Mouse (Mus musculus) liver (tissue): ENCODE data around the gene Fmo2.
A peak's percentile ranks its signal among the peaks of the same experiment; 100 is the strongest.

Source experiments
- DNase-seq: peaks from one replicate; pipeline ENCODE4 v3.0.0-alpha.2; 2020; ENCODE audit warnings: mixed read lengths

Gene Fmo2

DNA sequence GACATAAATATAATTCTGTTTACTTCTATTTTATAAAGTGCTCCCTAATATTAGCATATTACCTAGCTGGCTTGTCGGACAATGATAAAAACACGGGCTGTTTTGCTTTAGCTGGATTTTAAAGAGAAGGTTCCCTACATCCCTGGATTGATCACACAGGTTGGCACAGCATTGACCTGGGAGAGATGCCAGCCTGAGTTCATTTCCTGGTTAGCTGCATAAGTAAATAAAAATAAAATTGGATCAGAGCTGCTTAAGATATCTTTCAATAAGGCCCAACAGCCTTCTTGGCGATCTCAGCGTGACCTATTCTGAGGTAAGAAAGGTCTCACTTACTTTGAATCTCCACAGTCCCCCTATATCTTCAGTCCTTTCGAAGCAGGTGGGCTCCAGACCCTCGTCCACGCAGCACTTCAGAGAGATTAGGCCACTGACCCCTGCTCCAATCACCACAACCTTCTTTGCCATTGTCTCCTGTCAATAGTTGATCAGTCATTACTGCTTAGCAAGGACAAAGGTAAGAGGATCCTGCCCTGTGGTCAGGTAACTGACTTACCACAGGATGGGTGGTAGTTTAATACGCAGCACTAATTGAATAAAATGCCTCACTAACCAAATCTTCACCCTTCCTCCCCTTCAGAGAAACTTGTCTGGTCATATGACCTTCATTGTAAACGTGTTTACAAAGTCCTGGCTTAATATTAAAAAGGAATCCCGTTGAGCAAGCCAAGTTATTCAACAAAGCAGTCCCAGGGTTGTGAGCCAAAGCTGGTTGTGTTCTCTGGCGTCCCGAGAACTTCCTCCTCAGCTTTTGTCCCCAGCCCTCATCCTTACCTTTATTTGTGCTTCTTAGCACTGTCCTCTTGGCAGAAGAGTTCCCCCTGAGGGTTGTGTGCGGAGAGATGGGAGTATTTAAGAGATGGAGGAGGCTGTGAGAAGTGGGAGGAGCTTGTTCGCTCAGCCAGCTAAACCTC lies at the start of gene Fmo2:
Gene Fmo2 (minus strand): TSS at position 889 of the 974 bp plus-strand sequence.
- DNase-seq = no peak

DNA sequence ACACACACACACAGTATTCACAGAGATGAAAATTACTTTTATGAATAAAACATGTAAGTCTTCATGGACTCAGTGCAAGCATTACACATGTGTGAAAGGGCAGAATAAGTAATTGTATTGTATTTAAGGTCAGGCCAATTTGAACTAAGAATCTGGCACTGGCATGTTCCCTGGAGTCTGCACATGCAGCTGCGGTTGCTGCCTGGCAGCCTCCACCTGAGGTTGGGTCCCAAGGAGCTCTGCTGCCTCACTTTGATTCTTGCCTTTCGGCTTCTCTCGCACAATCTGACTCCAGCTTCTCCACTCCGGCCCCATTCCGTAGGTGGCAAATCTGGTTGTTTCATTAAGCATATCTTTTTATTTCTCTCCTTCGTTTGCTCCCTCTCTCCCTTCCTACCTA lies 49.4 kb upstream of the Fmo2 start:
- DNase-seq = no peak

DNA sequence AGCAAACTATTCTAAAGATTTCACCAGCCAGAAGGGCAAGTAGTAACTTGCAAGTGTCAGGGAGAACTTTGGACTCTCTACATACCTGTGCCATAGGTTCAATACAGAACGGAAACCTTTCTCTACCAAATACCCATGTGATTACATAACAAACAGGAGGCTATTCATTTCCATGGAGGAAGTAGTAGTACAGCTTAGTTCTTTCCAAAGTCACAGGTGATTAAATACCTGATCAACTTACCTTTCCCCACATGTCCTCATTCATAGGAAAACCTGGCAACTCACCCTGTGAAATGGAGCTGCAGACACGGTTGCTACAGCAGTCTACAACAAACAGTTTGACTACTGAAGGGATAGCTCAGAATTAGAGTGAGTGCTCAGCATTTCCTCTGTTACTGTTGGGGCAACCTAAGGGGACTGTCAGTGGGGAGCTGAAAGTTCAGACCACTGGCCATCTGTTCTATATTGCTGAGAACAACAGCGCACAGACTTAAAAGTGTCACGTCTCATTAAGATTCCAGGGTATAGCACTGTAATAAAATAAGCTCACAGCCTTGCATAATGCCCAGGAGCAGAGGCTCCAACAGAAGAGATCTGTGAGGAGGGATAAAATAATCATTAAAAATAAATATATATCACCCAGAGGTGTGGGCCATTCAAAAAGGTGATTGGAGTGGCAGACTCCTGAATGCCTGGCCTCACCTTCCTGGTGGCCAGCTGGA lies 48.5 kb upstream of the Fmo2 start:
- no peak for DNase-seq

DNA sequence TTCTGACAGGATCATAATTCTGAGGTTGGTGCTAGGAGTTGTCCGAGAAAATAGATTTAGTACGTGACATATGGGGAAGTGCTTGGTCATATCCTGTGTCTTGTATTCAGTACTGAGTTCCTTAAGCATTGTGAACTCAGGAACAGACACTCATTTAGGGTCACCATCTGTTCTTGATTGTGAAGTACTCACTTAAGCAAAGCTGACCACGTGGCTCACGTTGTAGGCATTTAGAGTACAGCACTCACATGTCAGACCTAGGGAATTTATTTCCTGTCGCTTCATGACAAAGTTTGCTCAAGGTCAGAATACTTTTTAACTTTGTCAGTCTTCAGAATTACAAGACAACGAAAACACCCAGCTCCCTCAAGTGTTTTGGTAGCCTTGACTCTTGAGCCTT lies 45.2 kb upstream of the Fmo2 start:
- no peak for DNase-seq

DNA sequence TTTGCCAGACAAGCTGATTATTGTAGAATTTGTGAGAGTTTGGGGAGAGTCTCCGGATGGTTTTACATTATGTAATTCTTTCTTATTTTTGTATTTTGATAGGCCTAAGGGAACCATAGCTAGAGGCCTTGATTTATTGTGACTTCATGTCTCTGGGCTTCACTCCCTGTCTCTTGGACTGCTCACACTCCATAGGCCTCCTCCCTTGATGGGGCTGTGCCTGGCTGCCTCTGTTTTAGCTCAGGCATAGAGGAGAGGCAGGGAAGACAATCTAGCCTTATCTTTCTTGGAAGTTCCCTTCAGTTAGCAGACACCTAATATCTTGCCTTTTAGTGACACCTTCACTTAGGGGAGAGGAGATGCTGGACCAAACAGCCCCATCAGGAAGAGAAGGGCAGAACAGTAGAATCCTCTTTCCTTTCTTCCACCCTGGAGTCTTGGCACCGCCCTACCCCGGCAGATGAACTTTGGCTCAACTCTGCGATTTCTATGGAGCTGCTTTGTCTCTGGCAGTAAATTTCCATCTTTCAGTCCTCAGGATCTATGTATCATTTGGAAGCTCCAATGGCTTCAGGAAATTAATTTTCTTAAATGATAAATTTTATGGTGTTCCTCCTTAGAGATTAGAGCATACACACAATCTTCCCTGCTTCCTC lies 40.3 kb upstream of the Fmo2 start:
- peak; percentile 6 for DNase-seq

DNA sequence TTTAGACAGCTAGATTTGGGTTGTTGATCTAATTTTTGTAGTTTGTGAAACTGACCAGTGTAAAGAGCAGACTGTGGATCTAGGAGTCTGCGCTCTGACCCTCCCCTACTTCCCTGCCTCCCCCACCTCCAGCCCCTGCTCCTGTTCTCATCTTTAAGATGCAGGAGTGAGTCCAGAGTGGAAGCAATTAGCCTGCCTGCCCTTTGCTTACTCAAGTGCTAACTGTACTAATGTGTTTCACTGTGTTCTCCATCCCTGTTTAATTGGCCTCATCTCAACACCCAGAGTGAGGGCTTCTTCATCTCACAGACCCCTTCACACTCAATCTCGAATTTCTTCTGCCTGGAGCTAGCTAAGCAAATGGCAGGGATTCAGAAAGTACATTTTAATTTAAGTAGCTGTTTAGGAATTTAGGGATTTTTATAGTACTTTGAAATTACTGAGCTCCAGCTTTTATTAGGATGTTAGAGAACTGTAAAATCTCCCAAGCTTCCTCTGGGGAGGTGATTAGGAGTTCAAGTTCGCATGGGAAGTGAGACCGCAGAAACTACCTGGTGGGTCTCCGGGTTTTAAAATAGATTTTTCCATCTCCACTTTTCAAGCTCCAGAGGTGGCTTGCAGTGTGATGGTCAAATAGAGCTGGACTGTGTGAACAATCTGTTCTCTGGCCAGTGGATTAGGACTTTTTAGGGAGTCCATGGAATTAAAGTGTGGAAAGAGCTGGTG lies 39.6 kb upstream of the Fmo2 start:
- DNase-seq = no peak

DNA sequence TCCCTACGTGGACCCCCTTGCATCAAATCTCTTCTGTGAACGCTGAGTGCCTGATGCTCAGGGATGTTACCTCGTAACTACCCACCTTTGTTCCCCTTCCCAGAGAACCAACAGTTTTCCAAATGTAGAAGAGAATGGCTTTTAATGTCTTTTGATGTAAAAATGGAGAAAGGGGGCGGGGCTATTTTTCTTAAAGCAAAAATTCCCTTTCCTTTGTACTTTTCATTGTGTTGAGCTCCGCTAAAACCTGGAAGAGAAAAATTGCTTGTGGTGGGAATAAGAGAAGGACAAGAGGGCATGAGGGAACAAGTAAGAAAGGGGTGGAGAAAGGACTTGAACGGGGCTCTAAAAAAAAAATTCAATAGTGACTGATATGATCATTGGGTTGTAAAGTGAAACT lies 38.9 kb upstream of the Fmo2 start, which contains the start of gene Fmo6:
Gene Fmo6 (minus strand): TSS at position 101 of the 400 bp plus-strand sequence.
- no peak for DNase-seq

DNA sequence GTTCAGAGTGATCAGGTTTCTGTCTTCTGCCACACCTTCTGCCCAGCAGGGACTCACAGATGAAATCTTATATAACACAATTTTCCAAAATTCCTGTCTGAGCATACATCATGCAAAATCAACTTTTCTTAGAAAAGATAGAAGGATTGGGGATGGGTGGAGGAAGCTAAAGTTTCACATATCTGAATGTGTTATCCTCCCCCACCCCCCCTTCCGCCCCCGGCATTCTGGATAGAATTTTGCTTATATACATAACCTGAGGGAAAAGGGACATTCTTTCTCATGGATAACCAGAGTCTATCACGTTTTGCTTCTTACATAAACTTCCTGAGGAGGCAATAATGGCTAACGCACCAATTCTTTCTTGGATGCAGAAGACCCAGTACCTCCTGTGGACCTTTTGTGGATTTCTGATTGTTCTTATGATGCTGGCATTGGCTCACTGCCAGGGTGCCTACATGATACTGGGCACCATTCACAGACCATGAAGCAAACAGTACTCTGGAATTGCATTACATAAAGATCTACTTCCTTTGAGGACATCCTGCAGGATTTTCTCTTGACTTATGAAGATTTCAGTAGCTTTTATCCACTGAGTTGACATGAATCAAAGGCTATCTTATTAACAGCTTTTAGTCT lies 36.0 kb upstream of the Fmo2 start:
- DNase-seq = no peak

DNA sequence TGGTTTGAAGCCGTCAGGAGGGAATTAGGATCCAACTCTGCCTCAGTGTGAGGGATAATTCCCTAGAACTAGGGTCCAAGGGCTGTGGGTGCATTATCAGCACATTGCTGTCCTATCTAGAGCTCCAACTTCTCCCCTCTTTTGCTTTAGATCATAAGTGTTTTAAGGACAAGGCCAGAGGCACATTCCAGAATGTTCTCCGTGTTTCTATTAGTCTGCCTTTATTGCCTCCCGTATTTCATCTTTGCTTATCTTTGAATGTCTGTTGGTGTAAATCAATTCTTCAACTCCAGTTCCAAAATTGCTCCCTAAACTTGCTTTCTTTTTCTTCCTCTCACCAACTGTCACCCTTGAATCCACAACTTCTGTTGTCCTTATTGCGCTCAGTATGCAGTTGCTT lies 33.9 kb upstream of the Fmo2 start:
- no peak for DNase-seq

DNA sequence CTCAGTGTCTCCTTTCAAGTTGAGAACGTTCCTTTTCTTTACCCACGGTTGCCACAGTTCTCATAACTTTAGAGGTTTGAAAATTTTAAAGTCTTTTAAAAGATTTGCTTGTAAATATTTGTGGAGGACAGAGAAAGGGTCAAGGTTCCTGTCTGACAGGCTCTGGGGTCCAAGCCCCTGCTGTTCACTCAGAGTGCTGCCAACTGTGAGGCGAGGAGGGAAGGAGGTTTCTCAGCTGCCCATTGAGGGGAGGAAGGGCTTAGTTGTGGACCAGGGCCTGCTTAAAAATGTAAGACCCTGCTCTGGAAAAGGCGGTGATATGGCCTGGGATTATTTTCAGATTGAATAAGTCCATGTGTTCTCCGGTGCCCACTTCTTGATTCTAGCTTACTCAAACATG lies 33.4 kb upstream of the Fmo2 start:
- DNase-seq = no peak

DNA sequence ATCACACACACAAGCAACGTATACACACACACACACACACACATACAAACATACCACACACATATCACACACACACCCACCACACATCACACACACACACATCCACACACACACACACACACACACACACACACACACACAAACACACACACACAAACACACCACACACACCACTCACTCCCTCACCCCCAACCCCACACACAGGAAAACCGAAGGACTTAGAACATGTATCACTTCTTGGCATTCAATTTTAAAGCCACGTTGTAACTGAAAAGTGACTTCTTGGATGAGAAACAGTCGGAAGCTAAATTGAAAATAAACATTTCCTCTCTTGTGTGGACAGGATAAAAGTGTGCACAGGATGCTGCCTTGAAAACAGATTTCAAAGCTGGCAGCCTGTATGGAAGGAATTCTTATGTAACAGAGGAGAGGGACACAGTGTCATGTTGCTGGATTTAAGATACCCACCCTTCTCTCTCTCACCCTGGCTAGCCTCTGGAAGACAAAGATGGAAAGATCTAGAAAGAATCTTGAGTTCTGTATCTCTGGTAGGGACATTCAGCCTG lies 32.9 kb upstream of the Fmo2 start:
- DNase-seq = no peak

DNA sequence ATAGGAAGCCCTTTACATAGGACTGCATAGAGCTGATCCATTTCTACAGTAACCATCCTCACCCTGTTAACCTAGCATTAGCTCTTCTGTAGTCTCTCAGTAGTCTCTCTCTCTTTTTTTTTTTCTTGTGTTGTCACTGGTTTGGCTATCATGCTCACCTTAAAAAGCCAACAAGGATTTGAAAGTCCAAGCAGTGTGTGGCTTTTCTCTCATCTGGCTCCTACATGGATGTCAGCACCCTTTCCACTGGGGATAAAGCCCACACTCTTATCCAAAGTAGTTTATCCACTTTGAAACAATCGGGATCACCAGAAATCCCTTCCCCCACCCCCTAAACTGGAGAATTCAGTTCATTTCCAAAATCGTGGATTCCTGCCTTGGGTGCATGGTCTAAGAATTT lies 32.1 kb upstream of the Fmo2 start:
- DNase-seq = no peak

DNA sequence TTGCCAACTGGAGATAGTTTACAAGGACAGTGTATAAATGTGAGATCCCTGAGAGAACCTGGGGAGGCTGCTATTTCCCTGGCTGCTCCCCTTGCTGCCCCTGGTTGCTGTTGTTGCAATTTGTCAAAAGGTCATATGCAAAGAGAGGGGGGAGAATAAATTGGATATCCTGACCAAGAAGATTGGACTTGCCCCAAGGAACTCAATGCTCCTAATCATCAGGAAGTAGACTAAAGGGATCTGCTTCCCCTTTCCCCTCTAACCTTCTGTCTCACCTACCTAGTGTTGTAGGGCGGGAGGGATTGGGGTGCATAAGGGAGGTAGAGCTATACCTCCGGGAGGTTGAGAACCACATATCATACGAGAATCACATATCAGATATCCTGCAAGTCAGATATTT lies 30.6 kb upstream of the Fmo2 start:
- DNase-seq = no peak

DNA sequence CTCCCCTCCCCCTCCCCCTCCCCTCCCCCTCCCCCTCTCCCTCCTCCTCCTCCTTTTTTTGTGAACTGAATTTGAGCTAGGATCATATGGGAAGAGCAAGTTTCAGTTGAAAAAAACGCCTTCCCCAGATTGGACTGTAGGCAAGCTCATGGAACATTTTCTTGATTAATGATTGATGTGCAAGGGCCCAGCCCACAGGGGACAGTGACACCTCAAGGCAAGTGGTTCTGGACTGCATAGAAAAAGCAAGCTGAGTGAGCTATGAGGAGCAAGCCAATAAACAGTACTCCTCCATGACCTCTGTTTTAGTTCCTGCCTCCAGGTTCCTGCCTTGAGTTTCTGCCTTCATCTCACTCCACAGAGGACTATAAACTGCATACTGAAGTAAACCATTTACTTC lies 26.6 kb upstream of the Fmo2 start:
- no peak for DNase-seq

DNA sequence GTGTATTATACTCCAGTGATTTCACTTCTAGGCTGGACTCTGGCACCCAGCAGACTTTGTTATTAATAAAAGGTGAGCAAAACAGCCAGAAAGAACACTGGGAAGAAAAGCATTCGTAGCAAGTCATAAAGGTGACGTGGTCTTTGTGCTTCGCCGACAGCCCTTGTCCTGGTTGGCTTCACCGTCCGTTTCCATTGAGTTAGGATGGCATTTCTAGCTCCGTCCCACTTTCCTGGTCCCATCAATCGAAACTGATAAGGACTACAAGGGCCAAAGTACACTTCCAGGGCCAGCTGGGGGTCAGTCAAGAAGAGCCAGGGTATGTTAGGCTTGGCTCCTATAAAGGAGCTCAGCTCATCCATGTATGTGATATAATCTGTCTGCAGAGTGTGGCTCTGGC lies 18.1 kb upstream of the Fmo2 start:
- no peak for DNase-seq

DNA sequence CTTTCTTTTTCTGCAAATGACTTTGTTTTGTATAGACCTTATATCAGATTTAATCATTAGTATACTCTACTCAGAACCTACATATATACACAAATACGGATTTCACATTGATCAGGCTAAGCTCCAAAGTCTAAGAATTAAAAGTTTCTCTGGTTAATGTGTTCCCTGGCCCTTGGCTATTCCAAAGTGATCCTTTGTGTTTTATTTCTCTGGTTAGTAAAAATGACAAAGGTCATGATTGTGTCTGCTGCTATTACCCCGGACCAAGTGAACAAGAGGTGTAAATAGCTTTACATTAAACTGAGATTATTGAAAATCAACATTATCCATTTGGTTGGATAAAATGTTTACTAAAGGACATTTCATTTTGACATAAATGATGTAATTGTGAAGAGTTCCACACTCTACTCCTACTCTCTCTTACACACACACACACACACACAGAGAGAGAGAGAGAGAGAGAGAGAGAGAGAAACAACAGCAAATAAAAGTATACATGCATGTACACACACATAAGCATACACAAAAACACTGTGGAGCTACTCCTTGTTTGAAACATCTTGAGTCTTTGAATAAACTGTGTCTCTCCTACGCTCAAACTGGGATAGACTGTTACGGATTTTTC lies 16.5 kb upstream of the Fmo2 start:
- no peak for DNase-seq

DNA sequence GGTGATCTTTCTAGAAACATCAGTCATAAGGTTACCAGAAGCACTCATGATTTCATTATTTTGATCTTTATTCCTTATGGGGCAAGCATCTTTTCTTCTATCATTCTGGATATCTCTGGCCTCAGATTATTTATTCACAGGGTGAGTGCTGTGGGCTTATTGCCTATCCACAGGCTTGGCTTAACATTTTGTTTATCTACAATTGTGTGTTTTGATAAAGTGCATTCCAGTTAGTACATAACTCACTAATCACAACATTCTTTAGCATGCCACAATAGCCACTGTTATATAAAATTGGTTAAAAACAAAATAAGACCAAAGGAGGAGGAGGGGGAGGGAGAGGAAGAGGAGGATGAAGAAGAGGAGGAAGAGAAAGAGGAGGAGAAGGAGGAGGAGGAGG lies 13.6 kb upstream of the Fmo2 start:
- DNase-seq = no peak

DNA sequence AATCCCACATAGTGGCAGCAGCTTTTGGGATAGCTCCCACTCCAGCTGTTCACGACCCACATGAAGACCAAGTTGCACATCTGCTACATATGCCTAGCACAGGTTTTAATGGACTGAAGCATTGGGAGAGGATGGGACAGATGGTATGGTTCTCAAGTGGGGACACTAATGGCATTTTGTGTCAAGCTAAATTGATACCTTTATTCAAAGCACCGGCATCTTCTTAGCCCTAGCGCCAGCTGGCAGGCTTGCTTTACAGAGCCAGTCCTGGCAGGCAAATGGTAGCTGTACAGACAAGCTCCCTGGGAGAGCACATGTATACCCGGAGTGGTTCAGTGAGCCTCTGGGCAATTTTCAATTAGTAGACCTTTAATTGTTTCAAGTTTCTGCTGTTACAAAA lies 3.4 kb upstream of the Fmo2 start:
- DNase-seq = no peak

DNA sequence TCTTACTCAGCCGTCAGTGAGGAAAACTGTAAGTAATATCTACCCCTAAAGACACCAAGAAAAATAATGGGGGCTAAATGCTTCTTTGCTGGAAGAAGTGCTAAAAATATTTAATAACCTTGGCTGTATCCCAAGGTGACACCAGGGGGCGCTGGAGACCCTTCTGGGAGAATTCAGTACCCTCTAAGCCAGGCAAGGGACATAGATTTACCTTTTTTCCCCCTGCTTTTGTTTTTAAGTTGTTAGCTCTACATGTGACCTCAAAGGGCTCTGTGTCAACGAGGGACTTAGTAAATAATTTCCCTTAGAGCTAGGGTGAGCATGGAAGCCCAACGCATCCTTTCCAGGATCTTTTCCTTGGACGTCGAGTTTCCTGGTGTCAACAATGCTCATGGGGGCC lies 2.6 kb downstream of the Fmo2 start:
- DNase-seq = peak; percentile 65

DNA sequence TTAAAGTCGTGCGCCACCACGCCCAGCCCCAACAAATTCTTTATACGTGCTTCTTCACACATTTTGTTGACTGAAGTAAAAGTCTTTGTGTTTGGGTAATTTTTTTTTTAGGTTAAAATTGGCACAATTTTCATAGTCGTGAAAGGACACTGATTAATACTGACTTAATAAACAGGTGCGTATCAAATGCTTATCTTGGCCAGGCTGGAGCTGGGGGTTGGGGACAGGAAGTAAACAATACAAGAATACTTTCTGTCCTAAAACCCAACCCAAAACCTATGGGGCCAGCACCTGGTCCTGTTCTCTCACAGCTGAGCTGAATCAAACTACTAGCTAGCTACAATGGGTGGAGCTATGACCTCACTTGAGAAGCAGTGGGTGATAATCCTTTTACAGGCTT lies 5.5 kb downstream of the Fmo2 start:
- DNase-seq = no peak

DNA sequence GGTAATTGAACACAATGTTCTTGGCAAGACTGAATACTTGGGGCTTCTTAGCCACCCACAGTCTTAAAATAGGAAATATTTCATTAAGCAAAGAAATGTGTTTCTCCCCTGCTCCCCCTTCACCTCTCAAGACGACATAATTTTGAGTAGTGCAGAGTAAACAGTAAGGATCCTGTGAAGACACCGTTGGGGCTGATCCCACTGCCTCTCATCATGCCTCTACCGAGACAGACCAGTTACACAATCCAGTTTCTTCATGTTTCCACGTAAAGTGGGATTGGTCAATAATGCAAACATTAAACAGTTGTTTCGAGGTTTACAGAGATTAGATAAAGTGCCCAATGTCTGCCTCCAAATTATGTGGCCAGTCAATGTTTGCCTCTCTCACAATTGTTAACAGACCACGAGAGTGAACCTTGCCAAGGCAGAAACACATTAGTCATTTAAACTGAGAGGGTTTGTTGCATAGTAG lies 6.5 kb downstream of the Fmo2 start:
- DNase-seq = no peak
